Mouse (Mus musculus) kidney, embryonic 15.5 days (tissue): Measurements from ENCODE around the gene BC051142. TPM values are rescaled to one million over a fixed set of nuclear protein-coding genes. Genes with fewer than 3 reads are reported as not detected.
"Not testable (repeated sequence)": the region's sequence is repeated elsewhere in the genome, so short reads cannot be mapped to it uniquely, and the experiment has no call there.

ENCODE experiments used
- ATAC-seq: fragments of 200-750 bp; cut with Nextera tagmentation; replicated peaks from 2 replicates; pipeline ENCODE4 v1.8.0; 2017; ENCODE audit warnings: moderate TSS enrichment; ENCODE audit not compliant: low FRiP score
- H3K27ac ChIP-seq: fragments of 300-500 bp; sonication (generic); 2 replicates; pipeline ENCODE4 v1.5.1; 2015; ENCODE audit warnings: mild to moderate bottlenecking, inconsistent platforms
- H3K27me3 ChIP-seq: fragments of 300-500 bp; sonication (generic); 2 replicates; pipeline ENCODE4 v1.6.1; 2015; ENCODE audit warnings: inconsistent platforms
- H3K36me3 ChIP-seq: fragments of 300-500 bp; sonication (generic); 2 replicates; pipeline ENCODE4 v1.6.1; 2015; ENCODE audit warnings: inconsistent platforms
- H3K4me1 ChIP-seq: fragments of 300-500 bp; sonication (generic); 2 replicates; pipeline ENCODE4 v1.6.1; 2015; ENCODE audit warnings: inconsistent platforms
- H3K4me2 ChIP-seq: fragments of 300-500 bp; sonication (generic); 2 replicates; pipeline ENCODE4 v1.6.1; 2015; ENCODE audit warnings: moderate library complexity, mild to moderate bottlenecking, inconsistent platforms
- H3K4me3 ChIP-seq: fragments of 300-500 bp; sonication (generic); replicated peaks from 2 replicates; pipeline ENCODE4 v1.5.1; 2015; ENCODE audit warnings: mild to moderate bottlenecking, inconsistent platforms
- H3K9ac ChIP-seq: fragments of 300-500 bp; sonication (generic); 2 replicates; pipeline ENCODE4 v1.6.1; 2015; ENCODE audit warnings: mild to moderate bottlenecking, inconsistent platforms
- H3K9me3 ChIP-seq: fragments of 300-500 bp; sonication (generic); replicated peaks from 2 replicates; pipeline ENCODE4 v1.6.1; 2016; ENCODE audit warnings: inconsistent platforms
- WGBS: fragments of 180-500 bp; shearing (Covaris S2); methylation state at CpG from one replicate; pipeline ENCODE4 v1.1.7; 2015; ENCODE audit warnings: mixed read lengths; 5-methylcytosine and 5-hydroxymethylcytosine counted together
- polyA plus RNA-seq: library from polyadenylated mRNA; unstranded; fragments of >200 nt; fragmentation: Nextera tagmentation; extraction: Ambion mirVana; gene quantifications from 2 replicates; pipeline ENCODE4 v1.2.1, GENCODE M21; 2015

Gene BC051142
- polyA plus RNA-seq, 1 experiment from 2014 or later, result 0.32 TPM

DNA sequence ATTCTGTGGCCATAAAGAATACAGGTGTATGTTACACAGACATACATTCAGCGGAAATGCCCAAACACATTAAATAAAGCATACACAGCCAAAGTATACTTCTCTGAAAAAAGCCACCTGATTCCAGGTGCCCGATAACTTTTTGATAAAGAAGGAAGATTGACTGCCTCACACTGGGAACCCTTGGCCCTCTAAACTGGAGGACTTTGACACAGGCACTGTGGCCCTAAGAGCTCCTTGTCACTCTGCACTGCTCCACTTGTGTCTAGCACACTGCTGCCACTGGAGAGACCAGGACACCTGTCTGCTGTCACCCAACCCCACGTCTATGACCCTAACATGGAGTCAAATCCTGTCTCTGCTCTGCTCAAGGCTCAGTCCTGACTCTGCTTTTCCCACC lies 76.4 kb downstream of the BC051142 start:
- Histone ChIP-seq H3K36me3 (no peaks in the 10 kb centered on the region), H3K9ac (no peak overlapping the region), H3K4me1 (no peaks in the 10 kb centered on the region), H3K27me3 (0 out of 2 replicates have a peak, but pooled peaks cover 1% of the 10 kb centered on the region), H3K27ac (no peak overlapping the region), H3K4me3 (no peak overlapping the region), H3K9me3 (no peaks in the 10 kb centered on the region), H3K4me2 (no peak overlapping the region)
- WGBS, result 74% methylated on average over 3 of the region's 3 CpGs
- no peak for ATAC-seq

GRCm38 (mm10) chr17:34476427-34476826 lies 77.8 kb downstream of the BC051142 start:
- WGBS, result 92% methylated on average over 1 of the region's 2 CpGs
- Histone ChIP-seq H3K27me3 (no peaks in the 10 kb centered on the region), H3K4me1 (no peaks in the 10 kb centered on the region), H3K4me3 (no peak overlapping the region), H3K9ac (no peak overlapping the region), H3K27ac (no peak overlapping the region), H3K36me3 (no peaks in the 10 kb centered on the region), H3K9me3 (no peaks in the 10 kb centered on the region), H3K4me2 (no peak overlapping the region)
- ATAC-seq, result no peak

DNA sequence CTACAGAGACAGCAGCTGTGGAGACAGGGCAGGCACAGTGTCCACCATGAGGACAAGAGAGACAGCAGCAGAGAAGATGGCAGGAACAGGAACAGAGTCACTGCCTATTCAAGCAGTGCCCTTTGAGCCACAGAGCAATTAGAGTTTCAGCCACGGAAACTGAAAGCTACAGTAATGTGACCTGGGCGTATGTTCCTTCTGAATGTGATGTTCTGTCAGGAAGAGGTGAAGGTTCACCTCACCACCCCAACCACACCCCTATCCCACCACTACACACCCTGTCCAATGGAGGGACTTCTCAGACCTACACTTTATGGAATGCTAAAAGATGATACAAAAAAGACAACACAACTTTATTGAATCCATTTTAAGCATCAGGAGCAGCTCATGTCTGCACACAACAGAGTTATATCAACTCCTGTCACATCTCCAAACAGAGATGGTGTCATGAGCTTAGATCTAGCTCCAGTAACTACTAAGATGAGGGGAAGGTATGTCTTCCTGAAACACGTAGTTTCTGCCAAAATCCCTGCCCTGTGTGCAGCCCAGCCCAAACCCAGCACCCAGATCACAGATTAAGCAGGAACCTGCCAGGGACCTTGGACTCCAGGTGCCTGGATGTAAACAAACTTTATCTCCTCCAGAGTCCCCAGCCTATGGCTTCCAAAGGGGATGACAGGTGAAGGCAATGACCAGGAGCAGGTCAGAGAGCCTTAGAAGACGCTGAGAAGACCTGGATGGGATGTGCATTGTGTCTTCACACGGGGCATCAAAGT lies 78.8 kb downstream of the BC051142 start, which contains the start of gene Btnl4:
TSS of gene Btnl4 (minus strand) at position 81 of the 776 bp plus-strand sequence.
- H3K4me2 ChIP-seq, result not testable (repeated sequence)

DNA sequence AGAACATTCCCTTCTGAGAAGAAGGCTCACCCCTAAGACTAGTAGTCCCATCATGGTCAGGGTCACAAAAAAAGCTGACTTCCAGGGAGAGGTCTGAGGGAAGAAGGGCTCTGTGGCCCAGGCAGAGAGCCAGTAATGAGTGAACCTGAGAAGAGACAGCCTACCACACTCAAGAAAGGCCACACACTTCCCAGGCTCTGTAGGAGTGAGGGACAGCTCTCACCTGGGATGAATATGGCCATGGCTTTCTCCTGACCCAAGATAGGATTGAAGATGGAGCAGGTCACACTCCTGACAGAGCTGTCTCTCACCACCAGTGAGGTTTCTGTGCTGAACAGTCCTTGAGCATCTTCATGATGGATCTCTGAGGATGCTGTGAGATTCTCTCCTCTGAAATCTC lies 94.2 kb downstream of the BC051142 start:
- no peaks in the 10 kb centered on the region for H3K9me3 ChIP-seq
- no peak overlapping the region for H3K9ac ChIP-seq
- H3K4me2 ChIP-seq, result no peak overlapping the region
- H3K27ac ChIP-seq, result no peak overlapping the region
- H3K4me1 ChIP-seq, result no peaks in the 10 kb centered on the region
- no peaks in the 10 kb centered on the region for H3K27me3 ChIP-seq
- no peak for ATAC-seq
- H3K36me3 ChIP-seq, result no peaks in the 10 kb centered on the region
- H3K4me3 ChIP-seq, result no peak overlapping the region

More for the DNA sequence above, 78.8 kb downstream of the BC051142 start, which contains the start of gene Btnl4:
- H3K9ac ChIP-seq, H3K27me3 ChIP-seq, H3K4me3 ChIP-seq, H3K4me1 ChIP-seq, H3K27ac ChIP-seq, H3K9me3 ChIP-seq, H3K36me3 ChIP-seq, ATAC-seq: not testable (repeated sequence)
- 78% methylated on average over 5 of the region's 5 CpGs for WGBS

DNA sequence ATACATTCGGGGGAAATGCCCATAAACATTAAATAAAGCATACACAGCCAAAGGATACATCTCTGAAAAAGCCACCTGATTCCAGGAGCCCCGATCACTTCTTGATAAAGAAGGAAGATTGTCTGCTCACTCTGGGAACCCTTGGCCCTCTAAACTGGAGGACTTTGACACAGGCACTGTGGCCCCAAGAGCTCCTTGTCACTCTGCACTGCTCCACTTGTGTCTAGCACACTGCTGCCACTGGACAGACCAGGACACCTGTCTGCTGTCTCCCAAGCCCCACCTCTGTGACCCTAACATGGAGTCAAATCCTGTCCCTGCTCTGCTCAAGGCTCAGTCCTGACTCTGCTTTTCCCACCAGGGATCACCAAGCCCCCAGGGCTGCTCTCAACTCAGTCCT lies 96.5 kb downstream of the BC051142 start:
- 81% methylated on average over 2 of the region's 2 CpGs for WGBS
- H3K4me3 ChIP-seq, H3K9me3 ChIP-seq, H3K4me1 ChIP-seq, ATAC-seq, H3K9ac ChIP-seq, H3K4me2 ChIP-seq, H3K36me3 ChIP-seq, H3K27ac ChIP-seq, H3K27me3 ChIP-seq: not testable (repeated sequence)

DNA sequence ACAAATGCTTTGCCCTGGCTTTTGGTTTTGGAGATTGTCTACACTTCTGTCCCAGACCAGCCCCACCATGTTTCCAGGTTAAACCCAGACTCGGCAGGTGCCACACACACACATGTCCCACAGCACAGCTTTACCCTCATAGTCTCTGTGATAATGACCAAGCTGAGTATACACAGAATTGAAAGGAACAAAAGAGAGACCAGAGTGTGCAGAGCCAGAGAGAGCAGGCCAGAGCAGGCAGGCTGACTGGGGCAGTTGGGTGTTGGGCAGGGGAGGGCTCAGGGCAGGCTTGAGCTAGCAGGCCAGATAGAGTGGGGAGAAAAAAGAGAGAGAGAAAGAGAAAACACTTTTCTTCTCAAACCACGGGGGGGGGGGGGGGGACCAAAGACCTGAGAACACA lies 97.9 kb downstream of the BC051142 start:
- H3K36me3 ChIP-seq, result no peaks in the 10 kb centered on the region
- H3K9ac ChIP-seq, result no peak overlapping the region
- no peak overlapping the region for H3K4me3 ChIP-seq
- no peak for ATAC-seq
- H3K27me3 ChIP-seq, result no peaks in the 10 kb centered on the region
- no peak overlapping the region for H3K4me2 ChIP-seq
- no peaks in the 10 kb centered on the region for H3K9me3 ChIP-seq
- H3K4me1 ChIP-seq, result no peaks in the 10 kb centered on the region
- no peak overlapping the region for H3K27ac ChIP-seq
- 58% methylated on average over 2 of the region's 2 CpGs for WGBS

GRCm38 (mm10) chr17:34497319-34497718 lies 98.7 kb downstream of the BC051142 start:
- ATAC-seq, result not testable (repeated sequence)

GRCm38 (mm10) chr17:34497726-34498125 lies 99.1 kb downstream of the BC051142 start:
- not testable (repeated sequence) for H3K4me3 ChIP-seq, H3K4me2 ChIP-seq, H3K27me3 ChIP-seq, H3K9me3 ChIP-seq, H3K4me1 ChIP-seq, H3K27ac ChIP-seq, H3K36me3 ChIP-seq, H3K9ac ChIP-seq, ATAC-seq
- 71% methylated on average over 4 of the region's 4 CpGs for WGBS

More at GRCm38 (mm10) chr17:34497319-34497718, 98.7 kb downstream of the BC051142 start:
- not testable (repeated sequence) for H3K4me2 ChIP-seq, H3K9ac ChIP-seq, H3K9me3 ChIP-seq, H3K4me3 ChIP-seq, H3K27ac ChIP-seq, H3K36me3 ChIP-seq, H3K27me3 ChIP-seq, H3K4me1 ChIP-seq
- 60% methylated on average over 3 of the region's 3 CpGs for WGBS

DNA sequence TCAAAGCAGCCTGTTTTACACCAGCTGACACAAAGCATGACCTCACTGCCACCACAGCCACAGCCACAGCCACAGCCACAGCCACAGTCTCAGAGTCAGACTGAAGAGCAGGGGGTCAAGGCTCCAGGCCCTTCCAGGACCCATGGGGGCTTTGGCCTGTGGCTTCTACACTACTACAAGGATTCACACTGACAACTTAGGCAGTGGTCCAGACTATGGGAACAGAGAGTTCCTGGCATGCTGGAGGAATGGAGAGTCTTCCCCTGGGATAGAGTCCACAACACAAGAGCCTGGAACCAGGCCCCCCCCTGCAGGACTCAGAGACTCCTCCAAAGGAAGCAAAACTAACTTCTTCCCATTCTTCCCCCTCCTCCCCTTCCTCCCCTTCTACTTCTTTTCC lies 109.0 kb downstream of the BC051142 start:
- no peaks in the 10 kb centered on the region for H3K27me3 ChIP-seq
- H3K9ac ChIP-seq, result no peak overlapping the region
- ATAC-seq, result no peak
- no peak overlapping the region for H3K27ac ChIP-seq
- H3K36me3 ChIP-seq, result no peaks in the 10 kb centered on the region
- no peak overlapping the region for H3K4me3 ChIP-seq
- no peak overlapping the region for H3K4me2 ChIP-seq
- H3K4me1 ChIP-seq, result no peaks in the 10 kb centered on the region
- no peaks in the 10 kb centered on the region for H3K9me3 ChIP-seq

Other genes with a start within 250 kb of the BC051142 start
- gene H2-DMb1, start 245.7 kb upstream of the BC051142 start, polyA plus RNA-seq, result 4.9 and 6.0 TPM in 2 replicates
- gene Tap1, start 211.3 kb upstream of the BC051142 start, polyA plus RNA-seq, result 3.5 and 3.8 TPM in 2 replicates
- 3.0 and 3.2 TPM in 2 replicates for gene Psmb9, start 211.1 kb upstream of the BC051142 start, polyA plus RNA-seq
- 6.0 and 7.1 TPM in 2 replicates for gene Psmb8, start 201.1 kb upstream of the BC051142 start, polyA plus RNA-seq
- gene Tap2, start 195.3 kb upstream of the BC051142 start, polyA plus RNA-seq, result 3.5 and 4.1 TPM in 2 replicates
- 0.13 TPM in 1 of 2 replicates, not detected in the other for gene H2-Ob, start 159.9 kb upstream of the BC051142 start, polyA plus RNA-seq
- 23.3 and 27.5 TPM in 2 replicates for gene H2-Ab1, start 141.1 kb upstream of the BC051142 start, polyA plus RNA-seq
- gene H2-Aa, start 111.0 kb upstream of the BC051142 start, polyA plus RNA-seq, result 2.1 and 2.3 TPM in 2 replicates
- 6.2 and 6.9 TPM in 2 replicates for gene H2-Eb1, start 93.0 kb upstream of the BC051142 start, polyA plus RNA-seq
- not detected in 2 replicates for gene H2-Eb2, start 73.2 kb upstream of the BC051142 start, polyA plus RNA-seq
- 0.08 and 0.16 TPM in 2 replicates for gene Btnl2, start 44.0 kb upstream of the BC051142 start, polyA plus RNA-seq
- gene Btnl1, start 21.7 kb upstream of the BC051142 start, polyA plus RNA-seq, result not detected in 2 replicates
- 0.09 TPM in 1 of 2 replicates, not detected in the other for gene Btnl4, start 78.5 kb downstream of the BC051142 start, polyA plus RNA-seq
- gene Btnl6, start 118.5 kb downstream of the BC051142 start, polyA plus RNA-seq, result not detected in 2 replicates
- gene Notch4, start 165.4 kb downstream of the BC051142 start, polyA plus RNA-seq, result 8.7 and 11.8 TPM in 2 replicates
- gene Gpsm3, start 191.0 kb downstream of the BC051142 start, polyA plus RNA-seq, result 20.8 and 22.6 TPM in 2 replicates
- 14.9 and 16.7 TPM in 2 replicates for gene Pbx2, start 192.4 kb downstream of the BC051142 start, polyA plus RNA-seq
- 6.5 and 7.5 TPM in 2 replicates for gene Ager, start 199.0 kb downstream of the BC051142 start, polyA plus RNA-seq
- 166 and 168 TPM in 2 replicates for gene Rnf5, start 204.9 kb downstream of the BC051142 start, polyA plus RNA-seq
- gene Agpat1, start 205.4 kb downstream of the BC051142 start, polyA plus RNA-seq, result 60.8 and 72.2 TPM in 2 replicates
- gene Egfl8, start 217.2 kb downstream of the BC051142 start, polyA plus RNA-seq, result 3.5 and 4.4 TPM in 2 replicates
- 36.5 and 39.1 TPM in 2 replicates for gene Ppt2, start 229.7 kb downstream of the BC051142 start, polyA plus RNA-seq
- gene Prrt1, start 230.7 kb downstream of the BC051142 start, polyA plus RNA-seq, result 0.24 and 0.35 TPM in 2 replicates
- 17.2 and 18.4 TPM in 2 replicates for gene Fkbpl, start 245.9 kb downstream of the BC051142 start, polyA plus RNA-seq
- gene Atf6b, start 248.3 kb downstream of the BC051142 start, polyA plus RNA-seq, result 86.2 and 98.2 TPM in 2 replicates